Comparison of ENCODE assay signal across 10 mouse cellular contexts in the genomic region with DNA sequence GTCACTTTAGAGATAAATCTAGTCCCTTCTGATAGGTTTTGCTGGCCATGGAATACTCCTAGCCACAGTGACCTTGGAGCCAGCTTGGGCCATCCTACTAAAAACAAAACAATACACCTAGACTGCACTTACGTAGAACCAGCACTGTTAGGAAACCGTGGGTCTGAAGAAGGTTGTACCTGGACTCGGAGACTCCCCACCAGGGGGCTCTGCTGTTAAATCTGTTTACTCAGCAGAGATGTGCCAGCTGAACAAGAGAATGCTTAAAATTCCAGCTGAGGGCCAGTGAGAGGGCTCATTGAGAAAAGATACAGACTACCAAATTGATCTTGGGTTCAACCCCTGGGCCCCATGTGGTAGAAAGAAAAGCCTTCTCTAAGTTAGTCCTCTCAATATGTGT. TPM values are rescaled to one million over a fixed set of nuclear protein-coding genes. Genes with fewer than 3 reads are reported as not detected.
DNase-seq lines count a peak whose midpoint lies in the region; ATAC-seq and TF ChIP-seq lines count a peak whose summit lies in the region.
"Had no signal": no experiment of that assay in that cellular context is flagged by ENCODE, and none has a peak within 500 bp of the region (broad histone marks: within the 10 kb centered on the region; RNA-seq: fewer than 3 reads in every experiment).

No protein-coding gene starts in this region.

- peak; percentile 62 for DNase-seq in testis, postnatal 10 days (ENCODE audit: low spot score)
- DNase-seq in testis, postnatal 14 days (ENCODE audit: low spot score): no peak
- peak; percentile 55 for DNase-seq in embryonic facial prominence, embryonic 10.5 days (ENCODE audit: low spot score)
- peak; percentile 35 to 44 for DNase-seq in thymus, postnatal 36 days
- no peak for DNase-seq in gastrocnemius, postnatal 25 days
- DNase-seq in spleen, adult 18-20 months: no peak
- DNase-seq: cerebellum, adult 18-20 months; layer of hippocampus, adult 9-11 months had no signal

- peaks cover 56% of the 10 kb centered on the region for H3K36me3 ChIP-seq in intestine, postnatal 0 days (ENCODE audit: control insufficient read depth, insufficient read depth)
- 0 out of 2 replicates have a peak, but pooled peaks cover 6% of the 10 kb centered on the region for H3K36me3 ChIP-seq in intestine, embryonic 16.5 days (ENCODE audit: control insufficient read depth, insufficient read depth, low read length)
- peaks cover 99% of the 10 kb centered on the region for H3K36me3 ChIP-seq in embryonic facial prominence, embryonic 10.5 days (replicated peaks)

- no peaks in the 10 kb centered on the region for H3K27me3 ChIP-seq in intestine, postnatal 0 days (replicated peaks; ENCODE audit: control insufficient read depth, insufficient read depth, low read length)
- no peaks in the 10 kb centered on the region for H3K27me3 ChIP-seq in intestine, embryonic 16.5 days (replicated peaks; ENCODE audit: control insufficient read depth, insufficient read depth, low read length)
- H3K27me3 ChIP-seq in embryonic facial prominence, embryonic 10.5 days (replicated peaks; ENCODE audit: low read depth, poor library complexity, severe bottlenecking): no peaks in the 10 kb centered on the region

- no peak overlapping the region for H3K9ac ChIP-seq in intestine, postnatal 0 days (ENCODE audit: low read depth, low read length)
- no peak overlapping the region for H3K9ac ChIP-seq in intestine, embryonic 16.5 days (ENCODE audit: low read depth, low read length)

- no peaks in the 10 kb centered on the region for H3K9me3 ChIP-seq in intestine, postnatal 0 days (ENCODE audit: control insufficient read depth)
- no peaks in the 10 kb centered on the region for H3K9me3 ChIP-seq in intestine, embryonic 16.5 days (ENCODE audit: control insufficient read depth, low read length)
- no peaks in the 10 kb centered on the region for H3K9me3 ChIP-seq in embryonic facial prominence, embryonic 10.5 days

- H3K27ac ChIP-seq in intestine, postnatal 0 days (ENCODE audit: low read depth, low read length): no peak overlapping the region
- no peak overlapping the region for H3K27ac ChIP-seq in intestine, embryonic 16.5 days (ENCODE audit: low read length)
- H3K27ac ChIP-seq in embryonic facial prominence, embryonic 10.5 days (replicated peaks): no peak overlapping the region

- H3K4me2 ChIP-seq in intestine, postnatal 0 days (replicated peaks; ENCODE audit: low read depth): no peak overlapping the region
- no peak overlapping the region for H3K4me2 ChIP-seq in intestine, embryonic 16.5 days (ENCODE audit: low read depth, low read length)

- 60% methylated on average over 3 of the region's 3 CpGs for WGBS in intestine, postnatal 0 days
- WGBS in intestine, embryonic 16.5 days: 62% methylated on average over 3 of the region's 3 CpGs
- 78% methylated on average over 3 of the region's 3 CpGs for WGBS in embryonic facial prominence, embryonic 10.5 days

- no peak overlapping the region for H3K4me3 ChIP-seq in intestine, postnatal 0 days (ENCODE audit: low read depth, low read length)
- no peak overlapping the region for H3K4me3 ChIP-seq in intestine, embryonic 16.5 days (ENCODE audit: low read length)
- no peak overlapping the region for H3K4me3 ChIP-seq in embryonic facial prominence, embryonic 10.5 days

- peak; percentile 39 for TF ChIP-seq CTCF in intestine, postnatal 0 days (IDR thresholded peaks at IDR 0.05; ENCODE audit: low read depth)

- ATAC-seq in intestine, postnatal 0 days: no peak
- ATAC-seq in intestine, embryonic 16.5 days: no peak

- H3K4me1 ChIP-seq in intestine, postnatal 0 days (replicated peaks; ENCODE audit: control insufficient read depth, insufficient read depth, low read length): no peaks in the 10 kb centered on the region
- H3K4me1 ChIP-seq in intestine, embryonic 16.5 days (ENCODE audit: control insufficient read depth, insufficient read depth, low read length): no peaks in the 10 kb centered on the region
- no peaks in the 10 kb centered on the region for H3K4me1 ChIP-seq in embryonic facial prominence, embryonic 10.5 days

RNA-seq across cellular contexts. Expression of gene Zc3hc1, which starts 9.7 kb away (rescaled TPM):
- polyA plus RNA-seq in intestine, postnatal 0 days (2015; fragmentation: Nextera tagmentation; extraction: Ambion mirVana): 14.9 and 15.1 TPM in 2 replicates
- 38.0 and 38.8 TPM in 2 replicates for polyA plus RNA-seq in intestine, embryonic 16.5 days (2015; fragmentation: Nextera tagmentation; extraction: Ambion mirVana)
- 84.6 and 90.8 TPM in 2 replicates for polyA plus RNA-seq in embryonic facial prominence, embryonic 10.5 days (2016; fragmentation: Nextera tagmentation; extraction: Ambion mirVana)
- total RNA-seq in gastrocnemius, postnatal 25 days (2021): 10 to 100 TPM; 15.2 to 15.8 TPM

RNA-seq across cellular contexts. Expression of gene Klhdc10, which starts 20.6 kb away (rescaled TPM):
- polyA plus RNA-seq in intestine, postnatal 0 days (2015; fragmentation: Nextera tagmentation; extraction: Ambion mirVana): 6.1 and 6.2 TPM in 2 replicates
- polyA plus RNA-seq in intestine, embryonic 16.5 days (2015; fragmentation: Nextera tagmentation; extraction: Ambion mirVana): 10.0 and 11.6 TPM in 2 replicates
- polyA plus RNA-seq in embryonic facial prominence, embryonic 10.5 days (2016; fragmentation: Nextera tagmentation; extraction: Ambion mirVana): 36.2 and 37.3 TPM in 2 replicates
- total RNA-seq in gastrocnemius, postnatal 25 days (2021): 10 to 100 TPM; 44.3 to 46.2 TPM

Comparison
In these comparisons a context has a peak if more than half of its experiments do, and no peak if none do; other contexts are left out.
1. DNase-seq: peak in testis, postnatal 10 days (single experiment), embryonic facial prominence, embryonic 10.5 days (single experiment) and thymus, postnatal 36 days (2 of 2); none in testis, postnatal 14 days (single experiment), gastrocnemius, postnatal 25 days (single experiment) and spleen, adult 18-20 months (0 of 2).